Mouse (Mus musculus) gastrocnemius, postnatal 4 days (tissue): Measurements from ENCODE around the gene Cavin4. TPM values are rescaled to one million over a fixed set of nuclear protein-coding genes. Genes with fewer than 3 reads are reported as not detected.
A peak's percentile ranks its signal among the peaks of the same experiment; 100 is the strongest.
"Not testable (repeated sequence)": the region's sequence is repeated elsewhere in the genome, so short reads cannot be mapped to it uniquely, and the experiment has no call there.

Experiments
- DNase-seq, 2 experiments: peaks; one replicate each; pipeline ENCODE4 v3.0.0; 2021 to 2022; ENCODE audit warnings: low spot score in 2 of 2, mixed read lengths in 2 of 2
- total RNA-seq, 2 experiments: library from RNA; stranded (reverse); gene quantifications; 2 replicates each; pipeline ENCODE4 v1.2.3; 2021

Gene Cavin4
- total RNA-seq, 2 experiments from 2014 or later, result 201 to 210 TPM

DNA sequence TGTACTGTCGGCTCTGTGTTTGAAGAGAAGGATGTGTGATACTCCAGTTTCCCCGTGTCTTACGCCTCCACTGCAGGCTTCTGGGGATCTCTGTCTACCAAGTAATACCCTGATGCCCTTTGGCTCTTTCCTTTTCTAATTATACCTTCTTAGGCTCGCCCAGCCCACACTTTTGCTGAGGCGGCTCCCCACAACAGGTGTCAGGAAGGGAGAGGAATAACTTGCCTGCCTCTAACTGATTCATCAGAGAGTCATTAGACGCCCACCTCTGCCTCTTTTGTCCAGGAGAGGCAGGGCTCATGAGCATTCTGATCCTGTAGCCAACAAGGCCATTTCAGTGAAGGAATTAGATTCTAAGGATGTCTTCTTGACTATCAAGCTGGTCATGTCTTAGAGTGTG lies 4.0 kb downstream of the Cavin4 start:
- no peak for DNase-seq

GRCm38 (mm10) chr4:48672915-48673314 lies 9.6 kb downstream of the Cavin4 start:
- DNase-seq, result no peak

GRCm38 (mm10) chr4:48674412-48674811 lies 11.1 kb downstream of the Cavin4 start:
- DNase-seq, result no peak

DNA sequence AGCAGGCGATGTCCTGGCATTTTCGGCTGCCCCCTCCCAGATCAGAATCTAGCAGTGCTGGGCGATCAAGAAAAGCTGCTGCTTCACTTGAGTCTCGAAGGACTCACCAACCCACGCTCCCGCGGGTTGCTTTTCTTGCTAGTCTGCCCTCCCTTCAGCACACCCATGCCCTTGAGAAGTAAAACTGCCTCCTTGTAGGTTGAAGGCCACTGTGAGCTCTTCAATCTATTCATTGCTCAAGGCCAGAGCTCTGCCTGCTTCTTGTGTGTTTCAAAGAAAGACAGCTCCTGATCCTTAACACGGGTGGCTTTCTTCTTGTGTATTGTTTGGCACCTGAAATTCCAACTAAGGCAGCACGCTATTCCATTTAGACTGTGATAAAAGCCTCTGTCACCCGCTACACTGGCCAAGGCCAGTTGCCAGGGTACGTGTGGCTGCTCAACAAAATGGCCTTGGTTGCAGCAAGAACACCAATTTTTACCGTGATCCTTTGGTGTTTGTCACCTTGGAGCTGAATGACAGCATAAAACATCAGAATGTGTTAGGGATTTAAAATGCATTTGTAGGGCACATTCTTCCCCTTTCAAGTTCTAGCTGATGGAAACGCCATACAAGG lies 13.4 kb downstream of the Cavin4 start:
- DNase-seq, result no peak

DNA sequence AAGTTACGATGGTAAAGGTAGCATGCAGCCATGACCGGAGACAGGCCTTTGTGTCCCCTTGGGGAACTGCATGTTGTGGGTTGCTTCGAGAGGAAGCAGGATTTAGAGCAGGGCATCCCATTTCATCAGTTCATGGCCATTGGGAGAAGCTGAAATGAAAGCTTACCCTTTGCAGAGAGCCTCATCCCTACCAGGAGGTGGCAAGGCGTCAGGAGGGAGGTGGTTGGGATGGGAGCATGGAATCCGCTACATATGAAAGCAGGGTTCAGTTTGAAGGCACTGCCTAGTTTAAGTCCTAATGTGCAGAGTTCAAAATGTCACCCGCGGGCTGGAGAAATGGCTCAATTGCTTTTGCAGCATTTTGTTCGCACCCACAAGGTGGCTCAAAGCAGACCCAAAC lies 14.0 kb downstream of the Cavin4 start:
- DNase-seq, result no peak

DNA sequence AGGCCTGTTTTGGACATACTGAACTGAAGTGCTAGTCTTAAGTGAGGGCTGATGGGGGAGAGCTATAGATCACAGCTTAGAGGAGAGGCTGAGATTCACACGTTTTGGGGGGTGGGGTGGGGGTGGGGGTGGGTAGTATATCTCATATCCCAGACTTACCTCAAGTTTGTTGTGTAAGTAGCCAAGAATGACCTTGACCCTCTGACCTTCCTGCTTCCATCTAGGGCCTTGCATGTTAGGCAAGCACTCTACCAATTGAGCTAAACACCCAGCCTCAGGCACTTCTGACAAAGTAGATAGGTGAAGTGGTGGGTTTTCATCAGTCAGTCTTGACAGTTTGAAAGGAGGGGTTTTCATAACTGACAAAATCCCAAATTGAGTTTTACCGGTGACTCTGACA lies 14.5 kb downstream of the Cavin4 start:
- DNase-seq, result no peak

GRCm38 (mm10) chr4:48678793-48679192 lies 15.5 kb downstream of the Cavin4 start:
- no peak for DNase-seq

GRCm38 (mm10) chr4:48679728-48680127 lies 16.4 kb downstream of the Cavin4 start:
- not testable (repeated sequence) for DNase-seq

GRCm38 (mm10) chr4:48680214-48680613 lies 16.9 kb downstream of the Cavin4 start:
- DNase-seq, result no peak

DNA sequence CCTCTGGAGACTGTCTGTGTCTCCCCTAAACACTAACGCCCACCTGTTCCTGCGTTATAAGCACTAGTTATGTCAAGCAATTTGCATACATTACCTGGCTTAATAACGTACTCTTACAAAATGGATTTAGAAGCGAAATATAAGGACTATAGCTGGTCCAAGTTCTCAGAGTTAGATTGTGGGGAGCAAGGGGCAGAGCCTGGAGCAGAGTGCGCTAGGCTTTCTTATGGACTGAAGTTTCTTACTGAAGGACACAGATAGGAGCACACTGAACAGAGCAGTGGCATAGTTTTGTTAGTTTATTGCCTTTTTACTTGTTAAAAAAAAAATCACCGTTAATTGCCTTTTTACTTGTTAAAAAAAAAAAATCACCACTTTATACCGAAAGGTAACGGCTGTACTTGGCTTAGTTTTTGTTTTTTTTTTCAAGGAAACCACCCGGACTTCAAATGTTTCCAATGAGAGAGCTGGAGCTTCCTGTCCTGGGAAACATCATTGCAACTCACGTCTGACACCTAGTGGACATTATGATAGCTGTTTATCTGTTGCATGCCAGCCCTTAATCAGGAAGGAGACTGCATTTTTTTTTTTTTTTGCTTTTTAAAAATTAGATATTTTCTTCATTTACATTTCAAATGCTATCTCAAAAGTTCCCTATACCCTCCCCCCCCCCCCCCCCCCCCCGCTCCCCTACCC lies 17.5 kb downstream of the Cavin4 start:
- DNase-seq, result no peak

DNA sequence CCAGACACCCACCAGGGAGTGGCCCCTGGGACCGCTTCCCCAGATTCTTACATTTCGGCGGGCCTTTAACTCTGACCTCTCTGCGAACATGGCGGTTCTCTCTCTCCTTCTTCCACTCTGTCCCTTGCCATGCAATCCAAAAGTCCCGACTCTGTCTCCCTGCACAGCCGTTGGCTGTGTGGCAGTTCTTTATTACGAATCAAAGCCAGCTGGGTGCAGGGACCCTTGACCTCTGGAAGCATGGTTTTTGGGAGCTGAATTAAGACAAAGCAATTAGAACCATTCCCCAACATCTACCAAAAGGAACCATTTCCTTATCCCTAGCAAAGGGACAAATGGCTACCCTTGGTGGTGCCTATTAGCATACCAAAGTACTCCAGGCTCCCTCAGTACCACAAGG lies 19.8 kb downstream of the Cavin4 start:
- DNase-seq, result no peak

- not testable (repeated sequence) for DNase-seq
Observed at GRCm38 (mm10) chr4:48683633-48684209, 20.4 kb downstream of the Cavin4 start.

DNA sequence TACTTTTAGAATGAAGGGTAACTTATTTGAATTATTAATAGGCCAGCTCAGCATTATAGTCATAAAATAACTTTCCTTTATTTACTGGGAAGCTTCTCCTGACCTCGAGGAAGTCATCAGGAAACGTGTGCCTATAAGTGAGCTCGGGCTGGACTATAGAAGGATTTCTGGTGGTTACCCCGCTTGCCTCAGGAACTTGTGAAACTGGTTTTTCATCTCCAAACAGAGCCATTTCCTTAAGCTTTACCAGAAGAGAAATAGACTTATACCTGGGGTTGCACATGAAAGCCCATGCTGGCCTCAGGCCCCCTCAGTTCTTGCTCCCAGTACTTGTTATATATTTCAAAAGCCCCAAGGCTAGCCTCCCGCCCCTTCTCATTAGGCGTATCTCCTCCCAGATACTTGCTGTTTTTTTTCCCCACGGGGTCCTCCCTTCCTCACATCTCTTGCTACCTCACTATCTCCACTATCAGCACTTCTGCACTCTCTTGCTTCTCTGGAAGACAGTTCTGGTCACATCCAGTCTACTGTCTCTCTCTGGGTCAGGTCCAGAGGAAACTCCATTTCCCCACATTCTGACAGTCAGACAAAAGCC lies 21.4 kb downstream of the Cavin4 start:
- DNase-seq, result no peak

DNA sequence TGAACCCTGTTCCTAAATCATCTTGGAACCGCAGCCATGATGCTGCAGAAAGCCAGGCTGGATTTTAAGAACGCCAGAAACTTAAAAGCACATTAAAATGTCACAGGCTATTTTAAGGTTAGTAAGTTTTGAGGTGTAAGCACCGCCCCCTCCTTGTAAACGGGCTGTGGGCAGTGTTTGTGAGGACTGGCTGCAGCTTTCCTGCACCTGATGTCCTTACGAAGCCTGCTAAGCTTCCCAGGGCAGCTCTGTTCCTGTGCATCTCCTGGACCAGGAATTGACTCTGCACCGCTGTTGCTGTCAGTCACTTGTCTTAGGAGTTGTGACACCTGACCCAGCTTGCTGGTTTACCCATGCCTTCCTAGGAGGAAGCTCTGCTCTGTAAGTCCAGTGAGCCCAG lies 24.8 kb downstream of the Cavin4 start:
- DNase-seq, result no peak

- peak in 1 of 2 experiments; percentile 32 for DNase-seq
Observed at GRCm38 (mm10) chr4:48690640-48691039, 27.3 kb downstream of the Cavin4 start.

DNA sequence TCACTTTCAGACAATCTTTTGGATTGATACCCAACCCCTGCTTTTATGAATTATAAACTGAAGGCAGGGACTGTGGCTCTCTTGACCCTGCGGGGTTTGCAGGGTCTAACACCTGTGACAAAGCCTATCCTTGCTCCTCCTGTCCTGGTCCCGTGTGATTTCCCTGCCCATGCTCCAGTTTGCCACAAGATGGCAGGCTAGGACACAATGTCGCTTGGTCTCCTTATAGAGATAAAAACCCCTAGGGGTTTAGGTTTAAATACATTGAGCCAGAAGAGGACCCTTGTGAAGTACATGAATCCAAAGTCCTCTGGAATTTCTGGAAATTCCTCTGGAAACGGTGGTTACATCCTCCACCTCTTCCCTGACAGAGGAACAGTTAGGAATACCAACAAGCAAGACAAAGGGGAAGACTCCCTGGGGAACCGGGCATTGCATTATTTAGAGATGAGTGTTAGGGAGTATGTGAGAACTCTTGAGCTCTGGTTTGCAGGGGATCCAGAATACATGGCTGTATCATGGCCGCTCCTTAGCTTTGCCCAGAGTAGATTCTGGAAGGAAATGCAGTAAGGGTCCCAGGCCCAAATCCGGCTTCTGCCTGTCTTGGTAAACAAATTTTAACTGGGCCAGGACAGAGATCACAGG lies 28.6 kb downstream of the Cavin4 start:
- DNase-seq, result peak in 1 of 2 experiments; percentile 19

DNA sequence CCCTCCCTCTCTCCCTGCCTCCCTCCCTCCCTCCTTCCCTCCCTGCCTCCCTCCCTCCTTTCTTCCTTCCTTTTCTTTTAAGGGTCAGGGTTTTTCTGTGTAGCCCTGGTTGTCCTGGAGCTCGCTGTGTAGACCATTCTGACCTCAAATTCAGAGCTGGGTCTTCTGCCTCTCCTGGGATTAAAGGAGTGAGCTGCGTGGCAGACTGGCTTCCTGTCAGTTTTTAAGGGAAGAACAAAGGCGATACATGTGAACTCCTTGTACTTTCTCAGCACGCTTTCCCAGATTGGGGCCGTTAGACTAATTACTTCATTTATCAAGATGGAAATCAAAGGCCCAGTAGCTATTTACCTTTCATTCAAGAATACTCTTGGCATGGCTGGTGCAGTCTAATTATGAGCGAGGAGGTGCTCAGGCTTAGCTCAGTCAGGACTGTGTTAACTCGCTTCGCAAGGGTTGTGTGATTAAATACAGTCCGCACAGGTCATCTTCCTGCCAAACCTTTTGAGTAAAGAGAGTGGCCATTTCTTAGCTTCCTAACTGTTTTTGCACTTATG lies 29.5 kb downstream of the Cavin4 start:
- DNase-seq, result no peak

DNA sequence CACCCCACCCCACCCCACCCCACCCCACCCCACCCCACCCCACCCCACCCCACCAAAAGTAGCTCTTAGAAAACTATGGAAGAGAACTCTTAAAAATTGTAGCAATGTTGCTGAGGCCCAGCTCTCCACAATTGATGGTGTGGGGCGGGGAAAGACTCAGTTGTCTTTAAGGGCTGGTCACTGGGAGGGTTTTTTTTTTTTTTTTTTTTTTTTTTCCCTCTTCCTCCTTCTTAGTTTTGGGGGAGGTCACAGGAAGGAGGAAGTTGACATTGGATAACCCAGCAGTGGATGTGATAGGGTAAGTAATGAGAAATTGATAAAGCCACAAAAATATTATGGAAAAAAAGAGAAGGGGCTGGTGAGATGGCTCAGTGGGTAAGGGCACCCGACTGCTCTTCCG lies 33.4 kb downstream of the Cavin4 start:
- no peak for DNase-seq

DNA sequence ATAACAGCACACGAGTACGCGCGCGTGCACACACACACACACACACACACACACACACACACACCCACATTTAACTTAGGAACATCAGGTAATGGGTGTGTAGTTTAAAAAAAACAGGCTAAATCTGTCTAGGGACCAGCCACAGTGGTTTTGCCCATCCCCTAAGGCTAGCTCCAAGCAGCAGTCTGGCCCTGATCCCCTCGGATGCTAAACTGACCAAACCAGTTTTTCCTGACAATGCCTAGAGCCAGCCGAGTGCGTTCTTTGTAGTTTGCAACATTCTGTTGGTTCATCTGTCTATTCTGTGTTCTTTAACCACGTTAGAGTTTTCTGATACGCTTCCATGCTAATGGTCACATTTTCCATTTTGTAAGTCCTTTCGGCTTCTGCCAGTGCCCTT lies 34.0 kb downstream of the Cavin4 start:
- no peak for DNase-seq

GRCm38 (mm10) chr4:48715865-48716650 lies 52.7 kb downstream of the Cavin4 start:
- DNase-seq, result no peak

- DNase-seq, result no peak
Observed at GRCm38 (mm10) chr4:48716817-48717216, 53.5 kb downstream of the Cavin4 start.
